Mouse (Mus musculus) left cerebral cortex, postnatal 36 days (tissue): ENCODE data around the gene Man1a. TPM values are rescaled to one million over a fixed set of nuclear protein-coding genes. Genes with fewer than 3 reads are reported as not detected.

Source experiments
- DNase-seq, 2 experiments: peaks; one replicate each; pipeline ENCODE4 v3.0.0; 2021 to 2022; ENCODE audit warnings: low spot score in 2 of 2, mixed read lengths in 1 of 2
- intact Hi-C: fragments of 180-260 bp; cut with DNase I; formaldehyde crosslinking; loops from one replicate; pipeline ENCODE4 v1.15.1; 2025
- total RNA-seq, 2 experiments: library from RNA; stranded (reverse); gene quantifications; 2 replicates each; pipeline ENCODE4 v1.2.3; 2021

The Man1a gene
- total RNA-seq, 2 experiments from 2014 or later: 28.5 TPM

GRCm38 (mm10) chr10:54028866-54029265, 47.5 kb downstream of the Man1a start:
- DNase-seq: no peak
- intact Hi-C loops: no loop called here

- intact Hi-C loops: no loop called here
- no peak for DNase-seq
Measured at GRCm38 (mm10) chr10:54026738-54027427, 49.5 kb downstream of the Man1a start.

GRCm38 (mm10) chr10:54026101-54026500, 50.3 kb downstream of the Man1a start:
- no peak for DNase-seq
- intact Hi-C loops: no loop called here

GRCm38 (mm10) chr10:54017904-54018454, 58.4 kb downstream of the Man1a start:
- DNase-seq: no peak
- intact Hi-C loops: no loop called here

- intact Hi-C loops: no loop called here
- DNase-seq: no peak
Measured at GRCm38 (mm10) chr10:54014116-54014758, 62.2 kb downstream of the Man1a start.

- intact Hi-C loops: no loop called here
- DNase-seq: no peak
Measured at GRCm38 (mm10) chr10:54013143-54013791, 63.1 kb downstream of the Man1a start.

- intact Hi-C loops: no loop called here
- DNase-seq: no peak
Measured at GRCm38 (mm10) chr10:54009154-54009553, 67.3 kb downstream of the Man1a start.

GRCm38 (mm10) chr10:54006868-54007267, 69.5 kb downstream of the Man1a start:
- no peak for DNase-seq
- intact Hi-C loops: no loop called here

GRCm38 (mm10) chr10:54005847-54006246, 70.6 kb downstream of the Man1a start:
- DNase-seq: no peak
- intact Hi-C loops: no loop called here

GRCm38 (mm10) chr10:54002936-54003335, 73.5 kb downstream of the Man1a start:
- DNase-seq: no peak
- intact Hi-C loops: no loop called here

- intact Hi-C loops: no loop called here
- DNase-seq: no peak
Measured at GRCm38 (mm10) chr10:53997301-53997700, 79.1 kb downstream of the Man1a start.

- DNase-seq: no peak
- intact Hi-C loops: no loop called here
Measured at GRCm38 (mm10) chr10:53996216-53996615, 80.2 kb downstream of the Man1a start.

- DNase-seq: no peak
- intact Hi-C loops: no loop called here
Measured at GRCm38 (mm10) chr10:53994591-53994990, 81.8 kb downstream of the Man1a start.

- no peak for DNase-seq
- intact Hi-C loops: no loop called here
Measured at GRCm38 (mm10) chr10:53990434-53990833, 86.0 kb downstream of the Man1a start.

GRCm38 (mm10) chr10:53984894-53985293, 91.5 kb downstream of the Man1a start:
- no peak for DNase-seq
- intact Hi-C loops: no loop called here

GRCm38 (mm10) chr10:53984086-53984485, 92.3 kb downstream of the Man1a start:
- no peak for DNase-seq
- intact Hi-C loops: no loop called here

- intact Hi-C loops: no loop called here
- DNase-seq: no peak
Measured at GRCm38 (mm10) chr10:53978647-53979046, 97.8 kb downstream of the Man1a start.

- intact Hi-C loops: no loop called here
- no peak for DNase-seq
Measured at GRCm38 (mm10) chr10:53974180-53974579, 102.2 kb downstream of the Man1a start.

- no peak for DNase-seq
- intact Hi-C loops: no loop called here
Measured at GRCm38 (mm10) chr10:53959759-53960158, 116.7 kb downstream of the Man1a start.

GRCm38 (mm10) chr10:53941597-53941996, 134.8 kb downstream of the Man1a start:
- DNase-seq: no peak
- intact Hi-C loops: no loop called here

- intact Hi-C loops: no loop called here
Measured at GRCm38 (mm10) chr10:53938199-53938598, 138.2 kb downstream of the Man1a start.

More at GRCm38 (mm10) chr10:53938199-53938598, 138.2 kb downstream of the Man1a start:
- no peak for DNase-seq
